ENCODE assay signal across 9 mouse cellular contexts in genomic region chr12:17495858-17496451, GRCm38 (mm10). TPM values are rescaled to one million over a fixed set of nuclear protein-coding genes. Genes with fewer than 3 reads are reported as not detected.
A peak's percentile ranks its signal among the peaks of the same experiment; 100 is the strongest.
DNase-seq lines count a peak whose midpoint lies in the region; ATAC-seq and TF ChIP-seq lines count a peak whose summit lies in the region.
"Had no signal": no experiment of that assay in that cellular context is flagged by ENCODE, and none has a peak within 500 bp of the region (broad histone marks: within the 10 kb centered on the region; RNA-seq: fewer than 3 reads in every experiment).

No protein-coding gene starts in this region.

- peaks cover 15% of the 10 kb centered on the region for H3K4me1 ChIP-seq in limb, embryonic 13.5 days
- peaks cover 29% of the 10 kb centered on the region for H3K4me1 ChIP-seq in limb, embryonic 10.5 days
- no peaks in the 10 kb centered on the region for H3K4me1 ChIP-seq in hindbrain, embryonic 11.5 days (replicated peaks; ENCODE audit: control insufficient read depth, insufficient read depth, low read length)
- H3K4me1 ChIP-seq in liver, adult 2 months (ENCODE audit: control insufficient read depth, insufficient read depth, low read length), result peaks cover 5% of the 10 kb centered on the region
- H3K4me1 ChIP-seq in stomach, embryonic 15.5 days, result peaks cover 25% of the 10 kb centered on the region; the same call in 1 of the 2 replicates

- H3K79me2 ChIP-seq in liver, adult 2 months (ENCODE audit: control insufficient read depth, insufficient read depth, low read length), result no peaks in the 10 kb centered on the region

- no peak for DNase-seq in limb, embryonic 10.5 days (ENCODE audit: low spot score)
- peak; percentile 7 for DNase-seq in brain, adult 2 months (ENCODE audit: low read depth, low spot score)
- DNase-seq in hindbrain, embryonic 11.5 days (ENCODE audit: low spot score), result peak; percentile 36
- peak; percentile 55 for DNase-seq in liver, adult 2 months (ENCODE audit: extremely low read depth, low read depth, low spot score)
- DNase-seq in left cerebral cortex, adult 9 months (ENCODE audit: low spot score in 2 of 2), result no peak
- no peak for DNase-seq in thymus, postnatal 36 days

- H3K27me3 ChIP-seq in limb, embryonic 13.5 days, result no peaks in the 10 kb centered on the region
- no peaks in the 10 kb centered on the region for H3K27me3 ChIP-seq in limb, embryonic 10.5 days (ENCODE audit: low read depth, poor library complexity, severe bottlenecking)
- H3K27me3 ChIP-seq in hindbrain, embryonic 11.5 days (ENCODE audit: control insufficient read depth, insufficient read depth, low read length), result no peaks in the 10 kb centered on the region
- H3K27me3 ChIP-seq in liver, adult 2 months (ENCODE audit: control insufficient read depth, insufficient read depth, low read length), result no peaks in the 10 kb centered on the region
- H3K27me3 ChIP-seq in stomach, embryonic 15.5 days (replicated peaks), result no peaks in the 10 kb centered on the region

- WGBS in limb, embryonic 13.5 days, result 11% methylated on average over 8 of the region's 8 CpGs
- WGBS in limb, embryonic 10.5 days, result 32% methylated on average over 8 of the region's 8 CpGs
- 26% methylated on average over 8 of the region's 8 CpGs for WGBS in hindbrain, embryonic 11.5 days
- 12% methylated on average over 8 of the region's 8 CpGs for WGBS in liver, adult 2 months
- WGBS in stomach, embryonic 15.5 days, result 12% methylated on average over 8 of the region's 8 CpGs

- H3K9me3 ChIP-seq in limb, embryonic 13.5 days, result no peaks in the 10 kb centered on the region
- no peaks in the 10 kb centered on the region for H3K9me3 ChIP-seq in limb, embryonic 10.5 days (replicated peaks)
- no peaks in the 10 kb centered on the region for H3K9me3 ChIP-seq in hindbrain, embryonic 11.5 days (ENCODE audit: control insufficient read depth, low read length)
- no peaks in the 10 kb centered on the region for H3K9me3 ChIP-seq in stomach, embryonic 15.5 days

- peak; percentile 71 for ATAC-seq in limb, embryonic 13.5 days (ENCODE audit: low FRiP score, low read depth)
- peak; percentile 35; the same call in 1 of the 2 replicates for ATAC-seq in hindbrain, embryonic 11.5 days (ENCODE audit: low FRiP score)
- ATAC-seq in stomach, embryonic 15.5 days (ENCODE audit: insufficient read depth, low FRiP score, low read depth), result peak; percentile 16; the same call in 1 of the 2 replicates

- no peak overlapping the region for H3K4me3 ChIP-seq in limb, embryonic 13.5 days
- no peak overlapping the region for H3K4me3 ChIP-seq in limb, embryonic 10.5 days
- no peak overlapping the region for H3K4me3 ChIP-seq in hindbrain, embryonic 11.5 days (ENCODE audit: low read depth, low read length)
- H3K4me3 ChIP-seq in liver, adult 2 months (ENCODE audit: insufficient read depth, low read depth, low read length), result no peak overlapping the region
- H3K4me3 ChIP-seq in stomach, embryonic 15.5 days (replicated peaks), result no peak overlapping the region
- H3K4me3 ChIP-seq: heart, adult 2 months had no signal

- H3K4me2 ChIP-seq in limb, embryonic 13.5 days (replicated peaks), result no peak overlapping the region
- no peak overlapping the region for H3K4me2 ChIP-seq in hindbrain, embryonic 11.5 days (replicated peaks; ENCODE audit: low read depth, low read length)
- H3K4me2 ChIP-seq in stomach, embryonic 15.5 days, result no peak overlapping the region

- no peak for TF ChIP-seq CTCF in liver, adult 2 months (IDR thresholded peaks at IDR 0.05; ENCODE audit: low read depth, low read length)

- H3K36me3 ChIP-seq in limb, embryonic 13.5 days, result no peaks in the 10 kb centered on the region
- H3K36me3 ChIP-seq in limb, embryonic 10.5 days, result no peaks in the 10 kb centered on the region
- H3K36me3 ChIP-seq in hindbrain, embryonic 11.5 days (ENCODE audit: control insufficient read depth, insufficient read depth, low read length), result no peaks in the 10 kb centered on the region
- no peaks in the 10 kb centered on the region for H3K36me3 ChIP-seq in liver, adult 2 months (ENCODE audit: control insufficient read depth, insufficient read depth, low read length)
- no peaks in the 10 kb centered on the region for H3K36me3 ChIP-seq in stomach, embryonic 15.5 days

- no peak for TF ChIP-seq POLR2A in liver, adult 2 months (IDR thresholded peaks at IDR 0.05; ENCODE audit: extremely low read depth, insufficient read depth, low read length)

- H3K9ac ChIP-seq in limb, embryonic 13.5 days, result peak overlapping the region; percentile 31; the same call in 1 of the 2 replicates
- no peak overlapping the region for H3K9ac ChIP-seq in hindbrain, embryonic 11.5 days (ENCODE audit: low read depth, low read length)
- H3K9ac ChIP-seq in liver, adult 2 months (ENCODE audit: low read depth, low read length), result no peak overlapping the region; the same call in 1 of the 2 replicates
- H3K9ac ChIP-seq in stomach, embryonic 15.5 days, result no peak overlapping the region

- H3K27ac ChIP-seq in limb, embryonic 13.5 days, result no peak overlapping the region
- H3K27ac ChIP-seq in limb, embryonic 10.5 days, result no peak overlapping the region; the same call in 1 of the 2 replicates
- H3K27ac ChIP-seq in hindbrain, embryonic 11.5 days (ENCODE audit: low read depth, low read length), result no peak overlapping the region
- H3K27ac ChIP-seq in liver, adult 2 months (replicated peaks; ENCODE audit: insufficient read depth, low read depth, low read length), result no peak overlapping the region
- H3K27ac ChIP-seq in stomach, embryonic 15.5 days, result no peak overlapping the region
- H3K27ac ChIP-seq: heart, adult 2 months had no signal

RNA-seq across cellular contexts. Expression of gene Odc1, which starts 48.6 kb away (rescaled TPM):
- polyA plus RNA-seq in limb, embryonic 13.5 days (2015; fragmentation: Nextera tagmentation; extraction: Ambion mirVana), result 185 and 191 TPM in 2 replicates
- 289 and 351 TPM in 2 replicates for polyA plus RNA-seq in limb, embryonic 10.5 days (2016; fragmentation: Nextera tagmentation; extraction: Ambion mirVana)
- polyA plus RNA-seq in hindbrain, embryonic 11.5 days (2014; fragmentation: Nextera tagmentation; extraction: Ambion mirVana), result 267 and 302 TPM in 2 replicates
- 114 and 122 TPM in 2 replicates for total RNA-seq in liver, adult 2 months (2014; rRNA removed)
- 40.9 and 44.1 TPM in 2 replicates for polyA plus RNA-seq in liver, adult 2 months (2012; rRNA removed)
- 201 and 209 TPM in 2 replicates for polyA plus RNA-seq in stomach, embryonic 15.5 days (2015; fragmentation: Nextera tagmentation; extraction: Ambion mirVana)

Comparison
In these comparisons a context has a peak if more than half of its experiments do, and no peak if none do; other contexts are left out.
1. ATAC-seq: peak in every context shown above with its lines; median percentile 71 in limb, embryonic 13.5 days; 35 in hindbrain, embryonic 11.5 days; 16 in stomach, embryonic 15.5 days.
2. DNase-seq: peak in brain, adult 2 months (single experiment), hindbrain, embryonic 11.5 days (single experiment) and liver, adult 2 months (single experiment); none in limb, embryonic 10.5 days (single experiment), left cerebral cortex, adult 9 months (0 of 2) and thymus, postnatal 36 days (0 of 2).